Mouse (Mus musculus) thymus, postnatal 0 days (tissue): Measurements from ENCODE around the gene Wfdc1. TPM values are rescaled to one million over a fixed set of nuclear protein-coding genes. Genes with fewer than 3 reads are reported as not detected.
A peak's percentile ranks its signal among the peaks of the same experiment; 100 is the strongest.

Experiments used
- DNase-seq: peaks from one replicate; pipeline ENCODE4 v3.0.0-alpha.2; 2015; ENCODE audit warnings: low spot score
- polyA plus RNA-seq: library from polyadenylated mRNA; unstranded; fragments of >200 nt; fragmentation: Nextera tagmentation; extraction: Ambion mirVana; gene quantifications from 2 replicates; pipeline ENCODE4 v1.2.1, GENCODE M21; 2015

Wfdc1 gene
- polyA plus RNA-seq, 1 experiment from 2014 or later: 0.91 TPM

DNA sequence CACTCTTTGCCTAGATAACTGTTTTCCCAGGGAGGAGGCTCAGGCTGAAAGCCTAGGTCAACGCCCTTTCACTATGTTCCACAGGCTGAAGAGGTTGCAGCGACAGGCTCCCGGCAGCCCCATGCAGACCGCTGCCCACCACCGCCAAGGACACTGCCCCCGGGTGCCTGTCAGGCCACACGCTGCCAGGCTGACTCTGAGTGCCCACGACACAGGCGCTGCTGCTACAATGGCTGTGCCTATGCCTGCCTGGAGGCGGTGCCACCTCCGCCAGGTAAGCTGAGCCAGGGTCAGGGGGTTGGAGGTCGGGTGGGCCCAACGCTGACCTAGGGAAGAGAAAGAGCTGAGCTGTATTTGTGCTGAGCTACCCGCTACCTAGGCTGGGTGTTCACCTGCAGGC, 13.0 kb downstream of the Wfdc1 start:
- no peak for DNase-seq

DNA sequence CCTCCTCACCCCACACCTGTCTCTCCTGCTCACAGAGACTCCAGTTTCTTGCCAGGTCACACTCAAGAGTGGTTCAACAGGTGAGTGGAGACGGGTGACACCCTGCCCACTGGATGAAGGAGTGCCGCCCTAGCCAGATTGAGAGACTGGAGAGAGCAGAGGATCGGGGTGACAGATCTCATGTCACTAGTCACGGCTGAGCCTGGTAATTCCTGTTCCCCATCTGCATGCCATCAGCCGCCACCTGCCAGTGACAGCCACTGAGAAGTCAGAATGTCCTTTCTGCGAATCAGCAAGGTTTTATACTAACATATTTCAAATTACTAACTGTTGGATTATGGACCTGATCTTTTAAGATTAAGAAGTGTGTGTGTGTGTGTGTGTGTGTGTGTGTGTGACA, 24.4 kb downstream of the Wfdc1 start:
- DNase-seq: no peak

DNA sequence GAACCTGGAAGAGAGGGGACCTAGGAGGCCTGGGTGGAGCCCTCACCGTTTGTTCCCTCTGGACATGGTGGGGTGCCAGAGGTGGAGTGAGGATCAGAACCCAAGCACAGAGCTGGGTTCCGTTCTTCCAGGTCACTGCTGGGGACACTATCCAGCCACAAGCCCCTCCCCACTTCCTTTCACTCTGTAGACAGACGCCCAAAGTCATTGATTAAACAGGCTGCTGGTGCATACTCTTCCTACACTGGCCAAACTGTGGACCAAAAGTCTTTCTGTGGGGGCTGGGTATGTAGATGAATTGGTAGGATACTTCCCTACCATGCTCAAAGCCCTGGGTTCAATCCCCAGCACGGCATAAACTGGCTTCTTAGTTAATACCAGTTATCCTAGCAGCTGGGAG, 25.8 kb downstream of the Wfdc1 start:
- DNase-seq: no peak

DNA sequence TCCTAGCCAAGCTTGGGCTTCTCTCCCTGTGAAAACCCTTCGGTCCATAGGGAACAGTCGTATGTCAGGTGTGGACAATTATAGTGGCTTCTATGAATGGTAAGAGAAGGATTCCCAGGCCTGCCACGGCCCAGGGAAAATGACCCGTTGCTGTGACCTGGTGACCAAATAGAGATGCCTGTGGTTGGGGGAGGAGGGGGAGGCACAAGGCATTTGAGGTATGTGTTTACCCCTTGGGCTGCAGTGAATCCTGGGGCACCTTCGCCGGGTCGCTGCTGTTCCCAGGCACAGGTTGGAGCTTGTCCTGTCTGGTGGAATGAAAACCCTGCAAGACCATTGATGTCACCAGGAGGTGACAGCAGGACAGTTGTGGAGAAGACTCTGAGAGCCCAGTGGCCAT, 28.5 kb downstream of the Wfdc1 start:
- DNase-seq: no peak

DNA sequence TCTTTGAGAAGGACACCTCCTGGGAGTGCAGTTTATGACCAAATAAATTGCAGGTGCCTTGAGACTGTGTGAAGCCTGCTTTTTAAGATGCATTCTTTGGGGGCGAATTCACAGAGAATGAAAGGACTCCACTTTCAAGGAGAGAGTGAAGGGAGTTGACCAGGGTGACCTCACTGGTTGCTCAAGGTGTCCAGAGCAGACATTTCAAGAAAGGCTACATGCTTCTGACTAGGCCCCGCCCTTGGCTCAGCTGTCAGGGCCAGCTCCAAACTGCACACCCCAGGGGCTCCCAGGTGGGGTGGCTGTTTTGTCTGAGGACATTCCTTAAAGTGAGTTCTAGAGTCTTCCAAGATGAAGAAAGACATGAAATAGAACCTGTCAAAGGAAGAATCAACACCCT, 31.0 kb downstream of the Wfdc1 start:
- DNase-seq: no peak

DNA sequence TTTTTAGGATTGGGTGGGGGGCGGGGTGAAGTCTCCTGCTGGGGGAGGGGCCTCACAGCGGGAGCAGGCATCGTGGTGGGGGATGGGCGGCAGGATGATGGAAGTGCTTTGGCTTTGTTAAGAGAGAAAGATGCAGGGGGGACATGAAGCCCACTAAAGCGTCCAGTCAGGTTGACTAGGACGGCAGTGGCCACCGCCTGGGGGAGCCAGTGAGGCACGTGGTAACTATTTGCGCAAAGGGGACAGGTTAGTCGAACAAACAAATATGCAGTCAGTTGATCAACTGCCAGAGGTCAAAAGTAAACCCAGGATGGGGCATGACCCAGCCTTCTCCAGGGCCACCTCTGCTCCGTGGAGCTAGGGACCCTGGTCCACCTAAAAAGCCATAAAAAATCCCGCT, 32.8 kb downstream of the Wfdc1 start:
- DNase-seq: peak; percentile 32

DNA sequence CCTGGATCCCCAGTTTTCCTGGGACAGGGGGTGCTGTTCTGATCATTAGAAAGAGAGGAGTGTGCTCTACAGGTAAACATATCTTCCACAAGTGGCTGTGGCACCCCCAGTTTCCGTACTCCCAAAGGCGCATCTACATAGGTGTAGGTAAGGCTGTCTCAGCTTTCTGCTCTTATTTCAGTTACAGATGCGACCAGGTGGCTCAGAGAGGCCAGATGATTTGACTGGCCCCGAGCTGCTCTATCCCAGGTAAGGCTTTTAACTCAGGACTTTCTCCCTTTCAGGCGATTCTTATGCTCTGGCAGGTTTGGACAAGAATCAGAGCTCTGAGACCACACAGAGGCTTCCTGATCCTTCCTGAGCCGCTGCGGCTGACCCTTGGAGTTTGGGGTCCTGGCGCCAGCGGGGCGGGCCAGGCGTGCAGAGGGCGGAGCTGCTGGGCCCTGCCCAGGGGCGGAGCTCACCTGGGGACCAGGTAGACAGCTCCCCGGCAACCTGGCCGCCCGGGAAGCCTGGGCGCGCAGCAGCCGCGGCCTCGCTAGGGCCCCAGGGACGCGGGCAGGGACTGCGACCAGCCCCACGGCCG, 33.5 kb downstream of the Wfdc1 start, which contains the start of gene Atp2c2:
TSS of gene Atp2c2 (plus strand) at position 461 of the 586 bp plus-strand sequence.
- no peak for DNase-seq

DNA sequence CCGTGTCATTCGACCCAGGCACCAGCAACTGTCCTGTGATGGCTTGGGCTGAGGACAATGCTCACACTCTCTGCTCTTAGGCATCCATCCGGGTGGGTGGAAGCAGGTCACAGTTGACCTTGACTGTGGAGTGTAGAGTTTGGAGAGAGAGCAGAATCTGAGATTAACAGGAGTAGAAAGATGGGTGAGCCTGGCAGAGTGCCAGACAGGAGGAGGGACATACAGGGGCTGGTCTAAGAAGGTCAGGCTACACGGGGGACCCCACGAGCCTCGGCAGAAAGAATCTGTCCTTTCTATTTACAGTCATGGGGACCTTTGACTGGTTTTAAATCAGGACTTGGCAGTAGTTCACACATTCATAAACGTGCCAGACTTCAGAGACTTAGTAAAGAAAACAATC, 36.8 kb downstream of the Wfdc1 start:
- no peak for DNase-seq

DNA sequence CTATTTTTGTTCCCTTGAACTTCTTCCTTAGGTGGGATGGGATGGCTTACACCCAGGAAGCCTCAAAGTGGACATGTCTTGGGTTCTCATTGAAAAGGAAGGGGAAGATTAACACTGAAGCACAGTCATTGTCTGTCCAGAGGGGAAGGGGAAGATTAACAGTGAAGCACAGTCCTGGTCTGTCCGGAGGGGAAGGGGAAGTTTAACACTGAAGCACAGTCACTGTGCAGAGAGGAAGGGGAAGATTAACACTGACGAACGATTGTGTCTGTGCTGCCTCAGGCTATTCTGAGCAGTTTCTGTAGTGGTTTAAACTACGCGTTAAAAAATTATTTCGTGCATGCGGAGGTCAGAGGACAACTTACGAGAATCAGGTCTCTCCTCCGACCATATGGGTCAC, 41.0 kb downstream of the Wfdc1 start:
- DNase-seq: no peak

DNA sequence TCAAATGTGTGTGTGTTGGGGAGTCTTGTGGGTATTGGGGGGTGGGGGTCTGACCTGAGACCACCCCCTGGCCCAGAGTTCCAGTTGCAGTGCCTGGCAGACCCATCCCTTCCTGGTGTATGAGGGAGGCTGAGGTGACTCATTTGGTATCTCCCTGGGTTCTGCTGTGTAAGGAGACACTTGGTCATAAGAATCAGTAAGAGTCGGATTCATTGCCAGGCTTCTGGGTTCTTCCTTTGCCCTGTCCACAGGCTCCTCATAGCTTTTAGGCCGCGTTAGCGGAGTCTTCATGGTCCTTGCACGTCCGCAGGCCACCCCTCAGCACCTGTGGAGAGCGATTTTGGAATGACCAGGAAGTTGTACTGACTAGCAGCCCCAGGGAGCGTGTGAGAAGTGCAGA, 42.3 kb downstream of the Wfdc1 start:
- no peak for DNase-seq

DNA sequence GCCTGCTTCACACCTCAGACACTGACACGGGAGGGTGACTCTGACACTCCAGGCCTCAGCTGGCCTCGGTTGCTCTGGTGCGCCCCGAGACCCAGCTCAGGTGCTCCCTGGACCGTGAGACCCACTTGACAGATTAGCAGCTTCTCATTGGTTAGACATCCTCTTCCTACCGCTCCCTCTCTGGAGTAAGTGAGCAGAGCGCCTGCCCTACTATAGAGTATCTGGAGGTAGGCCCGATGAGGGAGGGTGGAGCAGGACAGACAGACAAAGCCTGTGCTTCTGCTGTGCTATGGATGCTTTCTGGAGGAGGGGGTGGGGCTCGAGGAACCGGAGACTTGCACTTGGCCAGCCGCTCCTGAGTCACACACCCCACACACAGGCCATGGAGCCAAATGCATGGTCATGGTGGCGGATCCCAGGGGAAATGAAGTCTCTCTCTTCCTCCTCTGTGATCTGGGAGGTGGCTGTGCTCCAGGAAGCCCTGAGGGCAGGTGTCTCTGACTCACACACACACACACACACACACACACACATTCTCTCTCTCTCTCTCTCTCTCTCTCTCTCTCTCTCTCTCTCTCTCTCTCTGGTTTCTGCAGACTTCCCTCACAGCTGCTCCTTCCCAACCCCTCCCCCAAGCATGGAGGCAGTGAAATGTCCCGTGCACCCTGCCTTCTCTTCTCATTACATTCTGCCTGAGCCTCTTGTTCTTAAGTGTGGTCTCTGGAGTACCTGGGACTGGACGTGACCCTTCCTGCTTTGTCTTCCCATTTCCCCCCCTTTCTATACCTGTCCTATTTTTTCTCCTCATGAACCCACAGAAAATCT, 42.9 kb downstream of the Wfdc1 start:
- no peak for DNase-seq

DNA sequence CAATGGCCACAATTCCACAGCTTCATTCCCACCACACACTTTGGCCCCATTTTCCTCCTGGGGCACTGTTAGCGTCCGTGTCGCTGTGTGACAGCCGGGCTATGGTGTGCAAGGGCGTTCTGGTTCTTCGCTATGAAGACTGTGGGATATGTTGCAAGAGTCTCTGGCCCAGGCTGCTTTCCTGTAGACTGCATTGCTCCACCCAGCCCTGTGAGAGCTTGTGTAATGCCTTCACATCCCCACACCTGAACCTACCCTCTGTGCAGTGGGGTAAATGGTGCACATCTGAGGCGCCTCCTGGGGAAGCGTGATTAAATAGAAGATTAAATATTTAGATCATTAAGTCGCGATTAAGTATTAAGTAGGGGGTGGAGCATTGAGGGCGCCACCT, 43.5 kb downstream of the Wfdc1 start:
- no peak for DNase-seq

DNA sequence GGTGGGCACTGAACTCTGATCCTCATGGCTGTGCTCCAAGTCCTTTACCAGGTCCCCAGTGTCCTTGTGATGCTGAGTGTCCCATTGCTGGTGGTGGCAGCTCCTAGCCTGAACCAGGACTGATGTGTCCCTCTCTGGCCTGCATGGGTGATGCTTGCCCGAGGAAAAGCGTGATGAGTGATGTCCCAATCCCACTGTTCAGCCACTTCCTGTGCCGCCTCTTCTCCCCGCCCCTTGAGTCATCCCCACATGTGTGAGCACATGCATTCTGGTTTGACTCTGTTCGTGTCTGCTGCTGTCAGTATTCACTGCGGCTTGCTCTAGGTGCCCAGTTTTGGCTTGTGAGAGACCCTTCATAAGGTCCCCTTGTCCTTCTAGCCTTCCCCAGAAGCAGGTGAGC, 46.1 kb downstream of the Wfdc1 start:
- DNase-seq: no peak

DNA sequence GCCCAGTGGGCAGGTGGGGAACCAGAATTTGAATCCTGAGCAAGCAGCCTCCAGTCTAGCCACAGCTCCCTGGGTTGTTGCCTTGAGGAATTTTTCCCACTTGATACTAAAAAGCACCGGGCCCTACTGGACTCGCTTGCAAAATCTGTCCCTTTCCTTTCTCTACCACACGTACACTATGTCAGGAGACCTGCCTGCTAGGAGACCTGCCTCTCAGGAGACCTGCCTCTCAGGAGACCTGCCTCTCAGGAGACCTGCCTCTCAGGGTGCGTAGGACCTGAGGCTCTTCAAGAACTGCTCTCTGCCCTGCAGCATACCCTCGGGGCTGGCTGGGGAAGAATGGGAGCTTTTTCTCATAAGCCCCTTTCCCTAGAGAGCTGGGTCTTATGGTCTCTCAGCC, 47.3 kb downstream of the Wfdc1 start:
- DNase-seq: no peak

DNA sequence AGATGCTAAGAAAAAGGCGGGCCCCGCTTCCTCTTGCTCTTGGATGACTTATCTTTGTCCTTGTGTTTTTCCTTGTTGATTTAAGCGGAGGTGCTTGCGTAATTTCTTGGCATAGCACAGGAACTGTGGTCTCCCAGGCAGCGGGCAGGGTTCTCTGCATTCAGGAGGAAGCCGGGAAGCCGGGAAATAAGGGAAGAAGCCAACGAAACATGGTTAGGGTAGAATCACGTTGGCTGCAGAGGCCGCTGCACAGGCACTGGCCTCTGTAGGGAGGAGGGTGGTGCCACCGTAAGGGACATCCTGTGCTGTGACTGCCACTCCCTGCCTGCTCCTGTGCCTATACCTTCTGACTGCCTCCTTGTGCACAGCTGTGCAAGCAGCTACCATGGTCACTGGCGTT, 49.1 kb downstream of the Wfdc1 start:
- no peak for DNase-seq

DNA sequence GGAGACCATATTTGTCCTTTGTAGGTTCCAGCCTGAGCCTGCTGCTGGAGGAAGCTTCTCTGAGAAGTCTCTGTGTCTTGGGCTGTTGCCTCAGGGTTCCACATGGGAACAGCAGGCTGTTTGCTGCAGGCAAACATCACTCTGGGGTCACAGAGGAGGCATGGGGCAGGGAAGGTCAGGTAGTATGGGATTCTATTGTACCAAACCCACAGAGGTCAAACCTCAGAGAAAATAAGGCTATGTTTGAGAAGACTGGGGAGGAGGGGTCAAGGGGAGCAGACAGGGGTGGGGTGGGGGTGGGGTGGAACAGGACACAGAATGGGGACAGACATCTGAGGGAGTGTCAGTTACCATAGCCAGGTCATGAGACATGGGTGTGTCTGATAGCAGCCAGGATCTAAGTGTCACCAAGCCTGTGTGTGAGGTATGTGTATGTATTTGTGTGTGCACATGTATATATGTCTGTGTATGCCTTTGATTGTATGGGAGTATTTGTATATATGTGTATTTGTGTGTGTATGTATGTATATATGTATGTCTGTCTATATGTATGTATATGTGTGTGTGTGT, 50.6 kb downstream of the Wfdc1 start:
- no peak for DNase-seq

DNA sequence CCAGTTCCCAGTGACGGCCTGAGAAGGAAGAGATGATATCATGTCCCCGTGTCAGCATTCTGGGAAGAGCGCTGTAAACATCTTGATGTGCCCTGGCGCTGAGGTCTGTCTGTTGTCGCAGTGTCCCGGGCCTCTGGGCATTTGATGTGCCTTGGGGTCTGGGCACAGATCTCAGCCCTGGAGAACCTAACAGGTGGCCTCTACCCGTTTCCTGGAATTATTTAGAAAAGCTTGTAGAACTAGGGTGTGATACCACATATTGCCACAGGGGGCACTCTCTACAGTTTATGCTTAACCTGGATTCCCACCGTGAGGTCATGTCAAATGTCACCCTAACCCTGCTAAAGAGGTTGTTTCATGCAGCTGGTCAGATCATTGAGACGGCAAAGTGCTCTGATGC, 51.6 kb downstream of the Wfdc1 start:
- peak; percentile 75 for DNase-seq

DNA sequence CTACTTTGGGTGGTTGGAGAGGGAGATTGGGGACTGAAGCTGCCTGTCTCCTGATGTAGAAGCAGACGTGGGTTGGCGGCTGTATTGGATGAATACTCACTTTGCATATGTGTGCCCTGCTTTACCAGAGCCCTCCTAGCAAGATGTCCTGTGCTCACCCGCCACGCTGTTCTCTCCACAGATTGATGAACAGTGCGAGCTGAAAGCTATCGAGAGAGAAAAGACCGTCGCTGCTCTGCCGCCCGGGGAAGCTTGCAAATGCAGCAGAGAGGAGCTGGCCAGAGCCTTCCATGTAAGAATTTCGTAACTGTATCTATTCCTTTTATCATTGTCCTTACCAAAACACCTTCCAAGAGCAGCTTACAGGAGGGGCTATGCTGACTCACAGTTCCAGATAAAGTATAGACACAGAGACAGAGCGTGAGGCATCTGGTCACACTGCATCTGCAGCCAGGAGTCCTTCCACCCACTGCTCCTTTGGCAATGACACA, 52.9 kb downstream of the Wfdc1 start:
- no peak for DNase-seq

DNA sequence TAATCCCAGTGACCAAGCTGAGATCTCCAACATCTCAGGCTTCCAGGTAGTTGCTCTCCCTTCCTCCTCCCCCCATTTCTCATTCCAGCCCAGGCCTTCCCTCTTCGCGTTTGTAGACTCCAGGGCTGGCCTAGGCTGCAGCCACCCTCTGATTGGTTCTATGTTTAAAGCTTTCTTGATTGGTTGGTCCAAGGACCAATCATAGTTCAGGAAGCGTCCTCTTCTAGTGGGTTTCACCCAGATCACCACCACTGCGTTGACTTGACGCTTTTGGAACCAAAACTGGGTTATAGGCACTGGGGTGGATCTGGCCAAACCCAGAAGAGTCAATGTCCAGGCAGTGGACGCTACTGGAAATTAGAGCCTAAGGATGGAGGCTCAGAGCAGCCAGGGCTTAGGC, 56.2 kb downstream of the Wfdc1 start:
- DNase-seq: no peak

DNA sequence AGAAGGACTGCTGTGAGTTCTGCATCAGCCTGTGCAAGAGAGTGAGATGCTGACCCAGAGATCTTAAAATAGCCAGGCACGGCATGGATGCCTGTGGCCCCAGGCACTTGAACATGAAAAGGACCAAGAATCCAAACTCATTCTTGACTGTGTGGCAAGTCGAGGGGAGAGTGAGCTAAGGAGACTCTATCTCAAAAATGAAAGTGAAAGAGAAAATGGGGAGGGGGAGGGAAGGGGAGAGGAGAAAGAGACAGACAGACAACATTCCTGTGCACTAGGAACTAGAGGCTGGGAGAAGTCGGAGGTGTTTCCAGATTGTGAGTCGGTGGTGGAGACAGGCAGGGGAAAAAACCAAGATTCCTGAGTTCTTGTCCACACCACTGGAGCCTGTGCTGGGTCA, 57.5 kb downstream of the Wfdc1 start:
- no peak for DNase-seq

DNA sequence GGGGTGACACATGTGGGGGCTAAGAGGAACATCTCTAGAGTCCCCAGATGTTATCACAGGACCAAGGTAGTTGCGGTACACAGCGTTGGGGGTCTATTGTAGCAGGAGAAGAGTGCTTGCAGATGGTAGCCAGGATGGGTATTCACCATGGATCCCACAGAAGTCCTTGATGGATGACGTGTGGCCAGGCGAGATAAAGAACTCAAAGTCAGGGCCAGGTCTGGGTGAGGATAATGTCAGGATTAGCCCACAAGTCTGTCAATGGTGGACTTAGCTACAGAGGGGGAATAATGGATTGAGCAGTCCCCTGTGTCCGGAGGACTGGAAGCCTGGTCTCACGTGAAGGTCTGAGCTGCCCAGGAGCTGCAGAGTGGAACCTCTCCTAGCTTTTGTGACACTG, 58.4 kb downstream of the Wfdc1 start:
- no peak for DNase-seq

DNA sequence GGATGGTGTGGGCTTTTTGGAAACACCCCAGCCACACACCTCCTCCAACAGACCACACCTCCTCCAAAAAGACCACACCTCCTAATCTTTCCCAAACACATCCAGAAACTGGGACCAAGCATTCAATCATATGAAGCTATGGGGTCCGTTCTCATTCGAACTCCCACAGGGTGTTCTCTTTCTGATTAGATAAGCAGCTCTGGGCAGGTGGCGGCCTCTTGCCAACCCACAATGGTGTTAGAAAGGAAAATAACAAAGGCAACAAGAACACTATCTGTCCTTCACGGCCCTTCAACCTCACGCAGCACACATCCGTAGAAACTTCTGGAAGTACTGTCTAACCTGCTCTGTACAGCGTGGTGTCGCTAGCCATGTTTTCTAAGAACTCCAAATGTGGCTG, 60.9 kb downstream of the Wfdc1 start:
- DNase-seq: no peak
